Mouse (Mus musculus): Measurements from ENCODE around the gene Tc2n. TPM values are rescaled to one million over a fixed set of nuclear protein-coding genes. Genes with fewer than 3 reads are reported as not detected.

Tc2n gene
- 1.8 and 5.0 TPM in 2 replicates for polyA plus RNA-seq (2012; ENCODE audit: insufficient read depth, insufficient read length, missing spikeins)

DNA sequence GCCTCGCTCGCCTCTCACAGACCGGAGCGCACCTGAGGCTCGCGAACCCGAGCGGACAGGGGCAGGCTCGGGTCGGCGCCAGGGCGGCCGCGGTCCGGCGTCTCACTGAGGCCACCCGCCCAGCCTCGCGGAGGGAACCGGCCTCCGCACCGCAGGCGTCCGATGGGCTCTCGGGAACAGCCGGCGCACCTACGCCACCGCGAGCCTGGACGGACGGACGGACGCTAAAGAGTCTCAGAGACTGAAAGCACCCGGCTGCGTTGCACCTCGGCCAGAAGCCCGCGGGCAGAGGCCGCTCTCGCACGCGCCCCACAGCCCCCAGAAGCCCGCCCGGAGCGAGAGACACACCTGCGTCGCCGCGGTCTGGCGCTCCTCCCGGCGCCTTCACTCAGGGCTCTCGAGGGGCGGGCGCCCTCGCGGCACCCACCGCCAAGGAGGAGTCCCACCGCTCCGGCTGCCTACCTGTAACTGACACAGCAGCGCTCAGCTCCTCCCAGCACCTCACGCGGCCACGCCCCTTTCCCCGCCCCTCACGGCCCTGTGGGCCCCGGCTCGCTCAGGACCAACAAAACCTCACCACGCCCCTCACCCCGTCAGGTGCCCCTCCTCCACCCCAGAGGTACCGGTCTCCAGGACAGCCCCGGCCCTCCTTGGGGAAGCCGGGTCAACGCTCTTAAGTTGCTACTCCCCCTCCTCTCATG lies at the start of gene Tc2n:
Gene Tc2n (minus strand): TSS at position 470 of the 701 bp plus-strand sequence.
- Histone ChIP-seq H3K4me3 (ENCODE audit: insufficient read depth, low read depth, low read length) (peak within 1 kb of the TSS; percentile 69), H3K27ac (replicated peaks; ENCODE audit: low read depth, low read length) (no peak within 1 kb of the TSS), H3K4me1 (ENCODE audit: control insufficient read depth, insufficient read depth, insufficient read length, low read length) (no peaks in the 10 kb centered on the region)

DNA sequence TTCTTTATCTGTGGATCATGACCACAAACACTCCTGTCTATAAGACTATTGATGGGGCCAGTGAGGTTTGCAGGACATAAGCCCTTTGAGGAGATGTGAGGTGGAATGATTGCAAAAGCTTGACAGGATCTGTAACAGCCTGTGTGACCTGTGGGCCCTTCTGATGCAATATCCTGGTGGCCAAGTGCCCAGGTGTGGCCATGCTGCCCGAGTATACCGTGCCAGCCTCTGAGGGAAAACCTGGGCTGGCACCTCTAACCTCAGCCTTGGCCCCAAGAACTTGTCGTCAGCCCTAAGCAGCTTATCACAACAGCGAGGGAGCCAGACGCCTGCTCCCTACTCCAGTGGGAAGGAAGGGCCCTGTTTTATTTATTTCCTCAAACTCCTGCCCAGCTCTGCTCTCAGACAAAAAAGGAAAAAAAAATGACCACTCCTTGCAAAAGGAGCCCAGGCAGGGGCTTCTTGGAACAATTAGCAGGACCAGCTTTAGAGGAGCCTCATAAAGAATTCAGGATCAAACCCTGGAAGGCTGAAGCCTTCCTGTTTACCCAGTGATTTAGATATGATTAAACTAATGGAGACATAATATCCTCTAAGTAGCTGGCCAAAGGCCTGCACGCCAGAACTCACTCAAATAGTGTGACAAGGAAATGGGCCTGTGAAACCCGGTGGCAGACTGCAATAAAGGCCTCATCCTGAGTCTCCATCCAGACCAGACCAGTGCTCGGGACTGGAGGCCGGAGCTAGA lies 49.2 kb upstream of the Tc2n start:
- Histone ChIP-seq H3K4me3 (ENCODE audit: insufficient read depth, low read depth, low read length) (no peak overlapping the region), H3K4me1 (ENCODE audit: control insufficient read depth, insufficient read depth, insufficient read length, low read length) (peaks cover 24% of the 10 kb centered on the region), H3K27ac (replicated peaks; ENCODE audit: low read depth, low read length) (peak overlapping the region; percentile 66)

DNA sequence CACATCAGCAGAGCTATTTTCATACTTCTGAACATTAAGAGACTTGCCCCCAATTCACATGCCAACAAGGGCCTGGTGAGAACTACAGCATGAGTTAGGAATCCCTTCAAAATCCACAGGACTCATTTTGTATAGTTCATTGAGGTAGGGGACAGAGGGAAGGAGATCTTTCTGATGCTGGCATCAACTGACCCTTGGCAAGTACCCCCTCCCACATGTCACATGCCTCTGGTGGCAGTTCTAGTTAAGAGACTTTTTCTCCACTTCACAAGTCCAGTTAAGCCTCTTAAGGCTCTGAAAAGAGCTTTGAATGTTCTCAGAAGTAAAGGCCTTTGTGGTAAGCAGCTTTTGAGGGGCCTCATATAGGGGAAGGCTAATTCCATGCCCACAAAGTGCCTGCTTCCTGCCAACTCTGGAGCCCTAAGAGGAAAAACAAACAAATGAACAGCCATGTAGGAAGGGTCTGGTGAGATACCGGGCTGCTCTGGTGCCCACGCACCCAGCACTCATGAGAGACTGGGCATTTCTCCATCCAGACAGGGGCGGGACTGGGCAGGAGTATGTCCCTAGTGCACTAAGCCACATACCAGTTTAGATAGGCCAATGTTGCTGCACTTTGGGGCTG lies 48.0 kb upstream of the Tc2n start:
- Histone ChIP-seq H3K27ac (replicated peaks; ENCODE audit: low read depth, low read length) (peak overlapping the region; percentile 79), H3K4me3 (ENCODE audit: insufficient read depth, low read depth, low read length) (no peak overlapping the region), H3K4me1 (ENCODE audit: control insufficient read depth, insufficient read depth, insufficient read length, low read length) (peaks cover 28% of the 10 kb centered on the region)

DNA sequence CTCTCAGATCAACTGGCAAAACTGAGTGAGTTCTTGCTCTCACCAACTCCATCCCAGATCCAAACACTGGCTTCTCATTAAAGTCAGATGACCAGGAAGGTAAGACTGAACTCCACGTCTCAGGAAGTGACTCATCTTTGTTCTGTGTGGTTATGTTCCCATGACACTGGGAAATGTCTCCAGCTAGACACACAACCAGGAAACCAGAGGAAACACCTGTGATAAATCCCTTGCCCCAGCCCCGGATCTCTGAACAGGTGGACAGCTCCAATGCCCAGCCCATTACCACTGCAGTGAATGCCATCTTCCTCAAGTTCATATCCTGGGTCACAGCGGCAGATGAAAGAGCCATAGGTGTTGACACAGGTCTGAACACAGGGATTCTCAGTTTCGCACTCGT lies 46.5 kb upstream of the Tc2n start:
- Histone ChIP-seq H3K27ac (replicated peaks; ENCODE audit: low read depth, low read length) (no peak overlapping the region), H3K4me3 (ENCODE audit: insufficient read depth, low read depth, low read length) (no peak overlapping the region), H3K4me1 (ENCODE audit: control insufficient read depth, insufficient read depth, insufficient read length, low read length) (peaks cover 28% of the 10 kb centered on the region)

DNA sequence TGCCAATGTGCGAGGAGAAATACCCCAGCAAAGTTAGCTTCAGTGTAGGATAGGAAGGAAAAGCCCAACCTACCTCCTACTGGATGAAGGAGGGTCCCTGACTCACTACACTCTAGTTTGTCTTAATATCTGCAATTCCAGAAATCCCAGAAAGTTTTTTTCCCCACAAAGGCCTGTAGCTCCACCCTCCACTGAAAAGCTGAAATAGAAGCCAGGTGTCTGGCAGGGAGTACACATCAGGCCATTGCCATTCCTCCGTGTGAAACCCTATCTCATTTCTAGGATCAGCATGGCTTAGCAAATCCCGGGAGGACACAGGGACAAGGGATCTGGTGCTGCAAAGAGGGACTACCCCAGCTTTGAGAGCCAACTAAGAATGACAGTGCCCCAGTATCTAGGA lies 44.7 kb upstream of the Tc2n start:
- Histone ChIP-seq H3K4me1 (ENCODE audit: control insufficient read depth, insufficient read depth, insufficient read length, low read length) (peaks cover 26% of the 10 kb centered on the region), H3K27ac (replicated peaks; ENCODE audit: low read depth, low read length) (0 out of 2 replicates have a peak overlapping the region, but pooled peaks have one; percentile 11), H3K4me3 (ENCODE audit: insufficient read depth, low read depth, low read length) (no peak overlapping the region)

DNA sequence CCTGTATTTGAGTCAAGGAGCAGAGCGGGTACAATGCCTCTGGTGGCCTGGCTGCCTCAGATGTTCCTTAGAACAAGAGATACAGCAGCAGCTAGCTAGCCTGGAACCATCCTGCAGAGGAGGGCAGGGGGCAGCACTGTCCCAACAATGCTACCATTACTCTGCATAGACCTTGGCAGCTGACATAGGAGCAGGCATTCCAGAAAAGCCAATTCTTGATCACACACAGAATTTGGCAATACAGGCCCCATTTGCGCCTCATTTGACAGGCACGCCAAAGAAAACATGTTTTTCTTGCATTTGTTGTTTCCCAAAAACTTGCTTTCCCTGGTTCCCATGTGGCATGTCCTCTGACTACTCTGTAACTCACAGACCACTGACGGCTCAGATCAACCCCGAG lies 43.7 kb upstream of the Tc2n start:
- H3K27ac ChIP-seq (replicated peaks; ENCODE audit: low read depth, low read length) = no peak overlapping the region
- peaks cover 21% of the 10 kb centered on the region for H3K4me1 ChIP-seq (ENCODE audit: control insufficient read depth, insufficient read depth, insufficient read length, low read length)
- no peak overlapping the region for H3K4me3 ChIP-seq (ENCODE audit: insufficient read depth, low read depth, low read length)

DNA sequence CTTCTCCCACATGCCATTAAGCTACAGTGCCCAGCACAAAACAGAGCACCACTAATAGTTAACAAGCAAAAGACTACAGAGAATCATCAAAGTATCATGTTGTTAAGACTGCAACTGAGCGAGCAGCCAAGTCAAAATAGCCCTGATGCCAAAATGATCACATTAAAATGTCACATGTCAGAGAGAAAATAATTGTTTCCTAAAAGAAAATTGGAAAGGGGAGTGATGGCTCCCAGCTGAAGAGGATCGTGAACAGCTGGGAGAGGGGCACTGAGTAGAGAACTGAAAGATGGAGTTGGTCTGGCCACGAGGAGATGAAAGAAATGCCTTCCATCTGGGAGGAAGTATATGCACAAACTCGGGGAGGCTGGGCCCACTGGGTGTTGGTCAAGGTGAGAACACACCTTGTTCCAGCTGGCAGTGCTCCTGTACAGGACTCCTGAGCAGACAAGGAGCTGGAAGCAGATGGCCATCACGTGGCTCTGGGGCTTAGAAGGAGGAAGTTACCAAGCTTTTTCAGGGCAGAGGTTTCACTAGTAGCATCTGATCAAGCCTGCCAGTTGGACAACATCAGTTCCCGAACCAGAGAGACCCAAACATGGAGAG lies 41.2 kb upstream of the Tc2n start:
- Histone ChIP-seq H3K4me3 (ENCODE audit: insufficient read depth, low read depth, low read length) (no peak overlapping the region), H3K4me1 (ENCODE audit: control insufficient read depth, insufficient read depth, insufficient read length, low read length) (0 out of 2 replicates have a peak, but pooled peaks cover 4% of the 10 kb centered on the region), H3K27ac (replicated peaks; ENCODE audit: low read depth, low read length) (no peak overlapping the region)

DNA sequence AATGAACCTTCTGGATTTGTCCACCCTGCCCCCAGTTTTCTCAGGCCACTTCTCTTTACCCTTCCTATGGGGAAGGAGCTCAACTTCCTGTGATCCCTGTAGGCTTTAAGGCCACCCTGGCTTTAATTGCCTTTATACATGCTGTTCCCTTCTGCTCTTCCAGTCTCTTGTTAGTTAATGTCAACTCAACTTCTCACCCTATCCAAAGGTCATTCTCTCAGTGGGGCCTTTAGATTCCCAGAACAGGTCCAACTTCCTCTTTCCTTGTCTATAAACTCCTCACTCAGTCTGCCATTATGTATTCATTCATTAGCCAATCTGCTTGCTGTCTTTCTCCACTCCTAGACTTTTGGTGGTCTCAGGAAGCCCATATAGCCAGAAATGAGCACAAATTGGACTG lies 40.4 kb upstream of the Tc2n start:
- H3K4me3 ChIP-seq (ENCODE audit: insufficient read depth, low read depth, low read length) = no peak overlapping the region
- no peak overlapping the region for H3K27ac ChIP-seq (replicated peaks; ENCODE audit: low read depth, low read length)
- 0 out of 2 replicates have a peak, but pooled peaks cover 4% of the 10 kb centered on the region for H3K4me1 ChIP-seq (ENCODE audit: control insufficient read depth, insufficient read depth, insufficient read length, low read length)

DNA sequence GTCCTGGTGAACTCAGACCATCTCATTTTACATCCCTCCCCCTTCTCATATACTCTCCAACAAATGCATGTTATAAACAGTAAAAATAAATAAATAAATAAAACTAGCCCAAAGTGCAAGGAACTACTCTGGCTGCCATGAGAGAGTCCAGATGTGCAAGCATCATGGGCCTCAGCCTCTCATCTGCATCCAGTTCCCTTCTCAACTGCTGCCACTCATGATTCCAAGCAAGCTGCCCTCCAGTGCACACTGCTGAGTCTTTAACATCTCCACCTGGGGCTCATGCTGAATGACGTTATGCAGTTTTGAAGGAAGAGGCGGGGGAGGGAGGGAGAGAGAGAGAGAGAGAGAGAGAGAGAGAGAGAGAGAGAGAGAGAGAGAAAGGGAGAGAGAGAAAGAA lies 24.1 kb upstream of the Tc2n start:
- H3K4me1 ChIP-seq (ENCODE audit: control insufficient read depth, insufficient read depth, insufficient read length, low read length) = 0 out of 2 replicates have a peak, but pooled peaks cover 2% of the 10 kb centered on the region
- H3K27ac ChIP-seq (replicated peaks; ENCODE audit: low read depth, low read length) = no peak overlapping the region
- H3K4me3 ChIP-seq (ENCODE audit: insufficient read depth, low read depth, low read length) = no peak overlapping the region

DNA sequence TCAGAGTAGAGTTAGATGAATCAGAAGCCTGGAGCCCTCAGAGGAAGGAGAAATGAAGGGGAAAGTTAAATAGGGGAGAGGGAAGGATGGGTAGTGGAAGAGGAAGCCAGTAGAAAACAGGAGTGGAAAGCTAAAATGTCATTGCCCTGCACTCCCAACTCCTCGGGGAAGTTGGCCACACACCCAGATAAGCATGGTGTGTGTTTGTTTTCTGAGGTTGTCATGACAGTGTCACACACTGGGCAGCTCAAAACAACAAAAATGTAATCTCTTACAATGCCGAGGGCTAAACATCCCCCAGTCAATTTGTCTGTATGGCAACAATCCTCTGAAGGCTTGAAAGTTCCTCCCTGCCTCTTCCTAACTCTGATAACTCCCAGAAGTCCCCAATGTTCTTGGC lies 22.2 kb upstream of the Tc2n start:
- 0 out of 2 replicates have a peak, but pooled peaks cover 2% of the 10 kb centered on the region for H3K4me1 ChIP-seq (ENCODE audit: control insufficient read depth, insufficient read depth, insufficient read length, low read length)
- H3K4me3 ChIP-seq (ENCODE audit: insufficient read depth, low read depth, low read length) = no peak overlapping the region
- H3K27ac ChIP-seq (replicated peaks; ENCODE audit: low read depth, low read length) = no peak overlapping the region

DNA sequence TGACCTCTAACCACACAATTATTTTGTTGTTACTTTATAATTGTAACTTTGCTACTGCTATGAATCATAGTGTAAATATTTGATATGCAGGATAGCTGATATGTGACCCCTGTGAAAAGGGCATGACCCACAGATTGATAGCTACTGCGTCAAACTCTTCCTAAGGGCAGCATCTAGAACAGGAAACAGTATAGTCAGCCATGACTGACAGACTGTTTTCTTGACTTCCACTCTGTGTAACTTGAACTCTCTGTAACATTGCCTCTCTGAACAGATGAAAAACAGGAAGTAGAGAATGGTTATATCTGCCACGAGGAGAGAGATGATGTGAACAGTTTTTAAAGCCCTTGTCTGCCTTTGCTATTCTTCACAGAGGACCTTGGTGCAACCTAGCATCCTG lies 21.7 kb upstream of the Tc2n start:
- Histone ChIP-seq H3K27ac (replicated peaks; ENCODE audit: low read depth, low read length) (no peak overlapping the region), H3K4me3 (ENCODE audit: insufficient read depth, low read depth, low read length) (no peak overlapping the region)

DNA sequence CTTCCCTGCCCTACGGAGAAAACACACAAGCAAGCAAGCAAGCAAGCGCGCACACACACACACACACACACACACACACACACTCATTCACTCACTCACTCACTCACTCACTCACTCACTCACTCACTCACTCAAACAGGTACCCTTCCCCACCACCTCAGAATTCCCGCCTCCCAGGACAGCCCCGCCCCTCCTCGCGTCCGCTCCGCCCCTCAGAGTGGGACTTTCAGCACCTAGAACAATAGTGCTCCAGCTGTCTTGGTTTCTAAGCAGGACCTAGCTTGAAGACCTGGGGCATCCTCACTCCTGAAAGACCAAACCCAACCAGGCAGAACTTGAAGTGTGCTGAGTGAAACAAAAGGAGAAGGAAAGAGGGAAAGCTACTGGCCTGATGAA lies 430 bp upstream of the Tc2n start:
- Histone ChIP-seq H3K27ac (replicated peaks; ENCODE audit: low read depth, low read length) (no peak overlapping the region), H3K4me1 (ENCODE audit: control insufficient read depth, insufficient read depth, insufficient read length, low read length) (no peaks in the 10 kb centered on the region), H3K4me3 (ENCODE audit: insufficient read depth, low read depth, low read length) (peak overlapping the region; percentile 69)

More for the DNA sequence above, 21.7 kb upstream of the Tc2n start:
- 0 out of 2 replicates have a peak, but pooled peaks cover 2% of the 10 kb centered on the region for H3K4me1 ChIP-seq (ENCODE audit: control insufficient read depth, insufficient read depth, insufficient read length, low read length)

DNA sequence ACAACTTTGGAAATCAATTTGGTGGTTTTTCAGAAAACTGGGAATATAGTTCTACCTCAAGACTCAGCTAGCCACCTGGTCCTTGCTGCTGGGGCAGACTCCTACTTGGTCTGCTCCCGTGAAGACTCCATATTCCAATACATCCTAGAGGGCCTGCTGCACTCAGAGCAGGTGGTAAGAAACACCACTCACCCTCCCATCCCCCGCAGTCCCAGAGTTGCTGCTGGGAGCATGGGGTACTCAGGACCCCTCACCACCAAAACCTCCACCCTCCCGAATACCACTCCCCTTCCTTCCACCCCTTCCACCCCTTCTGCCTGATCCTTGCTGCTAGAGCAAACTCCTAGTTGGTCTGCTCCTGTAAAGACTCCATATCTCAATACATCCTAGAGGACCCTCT lies 19.1 kb downstream of the Tc2n start:
- Histone ChIP-seq H3K27ac (replicated peaks; ENCODE audit: low read depth, low read length) (no peak overlapping the region), H3K4me3 (ENCODE audit: insufficient read depth, low read depth, low read length) (no peak overlapping the region), H3K4me1 (ENCODE audit: control insufficient read depth, insufficient read depth, insufficient read length, low read length) (no peaks in the 10 kb centered on the region)

DNA sequence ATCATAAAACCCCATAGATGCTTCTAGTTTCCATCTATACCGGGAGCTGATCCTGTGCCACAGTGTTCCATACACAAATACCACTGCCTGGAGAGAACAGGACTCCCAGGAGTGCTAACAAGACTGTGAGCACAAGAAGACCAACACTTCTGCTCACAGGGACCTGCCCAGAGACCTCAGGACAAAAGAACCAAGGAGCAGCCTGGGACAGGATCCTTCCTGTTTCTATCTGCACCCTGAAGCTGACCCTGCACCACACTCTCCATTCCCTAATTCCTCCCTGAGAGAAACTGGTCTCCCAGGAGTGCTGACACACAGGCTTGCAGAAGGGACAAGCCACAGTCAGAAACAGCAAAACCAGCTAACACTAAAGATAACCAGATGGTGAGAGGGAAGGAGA lies 21.8 kb downstream of the Tc2n start:
- Histone ChIP-seq H3K4me3 (ENCODE audit: insufficient read depth, low read depth, low read length) (no peak overlapping the region), H3K4me1 (ENCODE audit: control insufficient read depth, insufficient read depth, insufficient read length, low read length) (no peaks in the 10 kb centered on the region), H3K27ac (replicated peaks; ENCODE audit: low read depth, low read length) (no peak overlapping the region)

DNA sequence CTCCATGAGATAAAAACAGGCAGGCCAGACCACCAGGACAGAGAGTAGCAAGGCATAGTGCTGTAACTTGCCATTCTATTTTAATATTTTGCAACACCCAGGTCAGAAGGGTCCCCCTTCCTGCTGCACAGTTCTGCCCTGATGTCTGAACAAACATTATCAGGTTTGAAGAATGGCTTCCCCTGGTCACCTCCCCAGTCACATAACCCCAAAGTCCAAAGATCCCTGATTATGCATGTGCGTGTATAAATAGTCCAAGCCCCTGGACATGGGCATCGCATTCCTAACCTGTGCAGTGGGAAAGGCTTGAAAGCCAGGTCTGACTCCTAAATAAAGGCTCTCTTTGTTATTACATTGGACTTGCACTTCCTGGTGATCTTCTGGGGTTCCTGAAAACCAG lies 37.8 kb downstream of the Tc2n start:
- H3K4me3 ChIP-seq (ENCODE audit: insufficient read depth, low read depth, low read length) = no peak overlapping the region
- H3K27ac ChIP-seq (replicated peaks; ENCODE audit: low read depth, low read length) = no peak overlapping the region
- H3K4me1 ChIP-seq (ENCODE audit: control insufficient read depth, insufficient read depth, insufficient read length, low read length) = no peaks in the 10 kb centered on the region
